Mouse (Mus musculus): ENCODE measurements around the gene Knstrn.

The Knstrn gene

GRCm38 (mm10) chr2:118899981-118900825, 86.4 kb downstream of the Knstrn start, which contains the start of gene Bahd1:
Bahd1 (plus strand) TSS chr2:118900377.
- DNase-seq (ENCODE audit: low read depth, low spot score): no peak

- no peak for DNase-seq (ENCODE audit: low read depth, low spot score)
Observed at GRCm38 (mm10) chr2:118900826-118901140, 87.0 kb downstream of the Knstrn start.

GRCm38 (mm10) chr2:118901175-118902031, 87.6 kb downstream of the Knstrn start:
- peak; percentile 97 for DNase-seq (ENCODE audit: low read depth, low spot score)

GRCm38 (mm10) chr2:118902051-118903025, 88.5 kb downstream of the Knstrn start:
- peak; percentile 58 for DNase-seq (ENCODE audit: low read depth, low spot score)

- DNase-seq (ENCODE audit: low read depth, low spot score): no peak
Observed at GRCm38 (mm10) chr2:118903333-118903741, 89.5 kb downstream of the Knstrn start.
